Mouse (Mus musculus): ENCODE measurements at regions not wholly inside any gene's neighbourhood (a gene's known extent, or its start where the extent isn't known, plus 50 kb on each side); places are given as distances from the start of the nearest gene placed in this dataset.

GRCm38 (mm10) chr4:105282681-105283462 lies 125.7 kb downstream of the Plpp3 start:
- DNase-seq (ENCODE audit: low read depth, low spot score) = no peak

GRCm38 (mm10) chr4:105285431-105286013 lies 128.4 kb downstream of the Plpp3 start:
- DNase-seq (ENCODE audit: low read depth, low spot score) = no peak

- no peak for DNase-seq (ENCODE audit: low read depth, low spot score)
These were observed 129.2 kb downstream of the Plpp3 start for GRCm38 (mm10) chr4:105286299-105286698.

GRCm38 (mm10) chr4:105286809-105287208 lies 129.7 kb downstream of the Plpp3 start:
- DNase-seq (ENCODE audit: low read depth, low spot score) = no peak

- DNase-seq (ENCODE audit: low read depth, low spot score) = no peak
These were observed 130.3 kb downstream of the Plpp3 start for GRCm38 (mm10) chr4:105287419-105287818.

GRCm38 (mm10) chr4:105289635-105290034 lies 132.5 kb downstream of the Plpp3 start:
- no peak for DNase-seq (ENCODE audit: low read depth, low spot score)

- DNase-seq (ENCODE audit: low read depth, low spot score) = no peak
These were observed 133.8 kb downstream of the Plpp3 start for GRCm38 (mm10) chr4:105290847-105291475.

- no peak for DNase-seq (ENCODE audit: low read depth, low spot score)
These were observed 134.4 kb downstream of the Plpp3 start for GRCm38 (mm10) chr4:105291503-105291902.

- DNase-seq (ENCODE audit: low read depth, low spot score) = no peak
These were observed 142.2 kb downstream of the Plpp3 start for GRCm38 (mm10) chr4:105299358-105299757.

- DNase-seq (ENCODE audit: low read depth, low spot score) = no peak
These were observed 144.4 kb downstream of the Plpp3 start for GRCm38 (mm10) chr4:105301547-105301946.

GRCm38 (mm10) chr4:105304166-105304565 lies 147.0 kb downstream of the Plpp3 start:
- DNase-seq (ENCODE audit: low read depth, low spot score) = no peak

GRCm38 (mm10) chr4:105305931-105306330 lies 148.8 kb downstream of the Plpp3 start:
- no peak for DNase-seq (ENCODE audit: low read depth, low spot score)

- DNase-seq (ENCODE audit: low read depth, low spot score) = no peak
These were observed 150.2 kb downstream of the Plpp3 start for GRCm38 (mm10) chr4:105307356-105307755.

- DNase-seq (ENCODE audit: low read depth, low spot score) = no peak
These were observed 150.8 kb downstream of the Plpp3 start for GRCm38 (mm10) chr4:105307905-105308304.

GRCm38 (mm10) chr4:105308971-105309488 lies 151.9 kb downstream of the Plpp3 start:
- DNase-seq (ENCODE audit: low read depth, low spot score) = no peak

GRCm38 (mm10) chr4:105312643-105313042 lies 155.5 kb downstream of the Plpp3 start:
- no peak for DNase-seq (ENCODE audit: low read depth, low spot score)

GRCm38 (mm10) chr4:105313151-105313818 lies 156.1 kb downstream of the Plpp3 start:
- DNase-seq (ENCODE audit: low read depth, low spot score) = no peak

GRCm38 (mm10) chr4:105315095-105315494 lies 157.9 kb downstream of the Plpp3 start:
- no peak for DNase-seq (ENCODE audit: low read depth, low spot score)

- no peak for DNase-seq (ENCODE audit: low read depth, low spot score)
These were observed 159.5 kb downstream of the Plpp3 start for GRCm38 (mm10) chr4:105316478-105317206.

- DNase-seq (ENCODE audit: low read depth, low spot score) = no peak
These were observed 161.3 kb downstream of the Plpp3 start for GRCm38 (mm10) chr4:105318421-105318820.

GRCm38 (mm10) chr4:105323446-105323845 lies 166.3 kb downstream of the Plpp3 start:
- no peak for DNase-seq (ENCODE audit: low read depth, low spot score)
